Mouse (Mus musculus) limb, embryonic 14.5 days (tissue): ENCODE results near the gene Pde4dip. TPM values are rescaled to one million over a fixed set of nuclear protein-coding genes. Genes with fewer than 3 reads are reported as not detected.

Source experiments
- ATAC-seq: fragments of 200-750 bp; cut with Nextera tagmentation; 2 replicates; pipeline ENCODE4 v1.8.0; 2017; ENCODE audit warnings: low read depth, moderate number of reproducible peaks, moderate TSS enrichment; ENCODE audit not compliant: low FRiP score
- DNase-seq: peaks from one replicate; pipeline ENCODE4 v3.0.0-alpha.2; 2015; ENCODE audit warnings: low spot score
- H3K27ac ChIP-seq: fragments of 300-500 bp; sonication (generic); replicated peaks from 2 replicates; pipeline ENCODE4 v1.5.1; 2014; ENCODE audit warnings: low read depth, mild to moderate bottlenecking, low read length, moderate library complexity, mixed read lengths
- H3K27me3 ChIP-seq: fragments of 300-500 bp; sonication (generic); 2 replicates; pipeline ENCODE4 v1.6.1; 2014; ENCODE audit warnings: low read length, mixed read lengths; ENCODE audit not compliant: control insufficient read depth, insufficient read depth
- H3K36me3 ChIP-seq: fragments of 300-500 bp; sonication (generic); 2 replicates; pipeline ENCODE4 v1.6.1; 2014; ENCODE audit warnings: mild to moderate bottlenecking, low read length, moderate library complexity, mixed read lengths; ENCODE audit not compliant: control insufficient read depth, insufficient read depth
- H3K4me1 ChIP-seq: fragments of 300-500 bp; sonication (generic); 2 replicates; pipeline ENCODE4 v1.6.1; 2014; ENCODE audit warnings: antibody characterized with exemption, low read length, mixed read lengths; ENCODE audit not compliant: control insufficient read depth, insufficient read depth
- H3K4me2 ChIP-seq: fragments of 300-500 bp; sonication (generic); replicated peaks from 2 replicates; pipeline ENCODE4 v1.6.1; 2014; ENCODE audit warnings: low read depth, mild to moderate bottlenecking, low read length, moderate library complexity; ENCODE audit not compliant: severe bottlenecking
- H3K4me3 ChIP-seq: fragments of 300-500 bp; sonication (generic); replicated peaks from 2 replicates; pipeline ENCODE4 v1.5.1; 2014; ENCODE audit warnings: low read length
- H3K9ac ChIP-seq: fragments of 300-500 bp; sonication (generic); 2 replicates; pipeline ENCODE4 v1.6.1; 2014; ENCODE audit warnings: mild to moderate bottlenecking, low read depth, low read length, moderate library complexity; ENCODE audit not compliant: severe bottlenecking
- H3K9me3 ChIP-seq: fragments of 300-500 bp; sonication (generic); 2 replicates; pipeline ENCODE4 v1.6.1; 2016; ENCODE audit warnings: low read length; ENCODE audit not compliant: control insufficient read depth
- POLR2A ChIP-seq: fragments of 200-500 bp; IDR thresholded peaks from 2 replicates; pipeline ENCODE4 v1.8.0; 2012; ENCODE audit warnings: inconsistent platforms, mild to moderate bottlenecking, moderate library complexity, borderline replicate concordance; ENCODE audit not compliant: insufficient read depth, insufficient read length; ENCODE audit errors: extremely low read depth
- WGBS: fragments of 180-500 bp; shearing (Covaris S2); extraction: QIAGEN DNeasy Blood & Tissue Kit; methylation state at CpG from one replicate; pipeline ENCODE4 v1.1.7; 2014; 5-methylcytosine and 5-hydroxymethylcytosine counted together
- polyA plus RNA-seq, 2 experiments: library from polyadenylated mRNA; depleted of rRNA in 1 of 2; stranded (reverse) in 1 of 2; unstranded in 1 of 2; fragments of >200 nt; fragmentation: Nextera tagmentation in 1 of 2; extraction: Ambion mirVana in 1 of 2; gene quantifications; 2 replicates each; pipeline versions ENCODE4 v1.2.1 to v1.2.3; 2012 to 2014

Pde4dip gene
- polyA plus RNA-seq, 2 experiments = 33.3 to 38.5 TPM

DNA sequence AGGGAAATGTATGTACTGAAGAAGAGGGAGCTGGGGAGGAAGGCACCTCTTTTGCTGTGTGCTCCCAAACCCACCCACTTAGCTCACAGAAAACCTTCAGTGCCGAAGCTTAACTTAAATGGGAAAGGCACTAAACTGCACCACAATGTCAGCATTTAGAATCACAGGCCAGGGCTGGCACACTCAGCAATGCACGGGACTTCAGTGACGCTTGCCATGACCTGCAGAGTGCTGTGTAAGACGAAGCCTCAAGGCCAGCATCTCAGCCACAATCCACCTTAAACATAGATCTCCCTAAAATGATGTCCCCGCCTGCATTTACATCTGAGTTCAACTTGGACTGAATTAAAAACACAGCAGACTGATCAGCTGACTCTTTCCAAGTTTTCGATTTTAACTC, 91.1 kb downstream of the Pde4dip start:
- no peak overlapping the region for H3K4me3 ChIP-seq
- 0 out of 2 replicates have a peak, but pooled peaks cover 3% of the 10 kb centered on the region for H3K4me1 ChIP-seq
- no peak overlapping the region for H3K27ac ChIP-seq
- no peak for DNase-seq
- H3K27me3 ChIP-seq = no peaks in the 10 kb centered on the region
- H3K9me3 ChIP-seq = no peaks in the 10 kb centered on the region
- TF ChIP-seq POLR2A = no peak
- no peaks in the 10 kb centered on the region for H3K36me3 ChIP-seq
- 51% methylated on average over 6 of the region's 6 CpGs for WGBS
- H3K4me2 ChIP-seq = no peak overlapping the region
- no peak overlapping the region for H3K9ac ChIP-seq
- ATAC-seq = no peak

DNA sequence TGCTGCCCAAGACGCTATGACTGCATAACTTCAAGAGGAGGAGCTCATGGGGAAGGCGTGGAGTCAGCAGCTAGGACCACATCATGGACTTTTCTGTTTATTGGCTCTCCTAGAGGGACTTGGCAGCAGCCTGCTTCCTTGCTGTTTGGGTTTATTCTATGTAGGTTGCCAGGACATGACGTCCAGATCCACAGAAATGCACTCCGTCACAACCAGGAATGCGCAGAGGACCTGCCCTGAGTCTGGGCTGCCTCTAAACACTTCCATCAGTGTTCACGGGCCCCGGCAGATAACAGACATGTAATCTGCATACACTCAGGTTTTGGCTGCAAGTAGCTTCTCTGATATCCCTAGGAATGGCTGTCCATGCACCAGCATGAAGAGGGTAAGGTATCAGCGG, 94.5 kb downstream of the Pde4dip start:
- Histone ChIP-seq H3K27me3 (no peaks in the 10 kb centered on the region), H3K36me3 (no peaks in the 10 kb centered on the region), H3K4me1 (0 out of 2 replicates have a peak, but pooled peaks cover 3% of the 10 kb centered on the region), H3K4me2 (no peak overlapping the region), H3K4me3 (no peak overlapping the region), H3K9ac (no peak overlapping the region), H3K9me3 (no peaks in the 10 kb centered on the region), H3K27ac (no peak overlapping the region)
- no peak for TF ChIP-seq POLR2A
- 76% methylated on average over 8 of the region's 8 CpGs for WGBS
- DNase-seq (peak; percentile 19), ATAC-seq (no peak)

DNA sequence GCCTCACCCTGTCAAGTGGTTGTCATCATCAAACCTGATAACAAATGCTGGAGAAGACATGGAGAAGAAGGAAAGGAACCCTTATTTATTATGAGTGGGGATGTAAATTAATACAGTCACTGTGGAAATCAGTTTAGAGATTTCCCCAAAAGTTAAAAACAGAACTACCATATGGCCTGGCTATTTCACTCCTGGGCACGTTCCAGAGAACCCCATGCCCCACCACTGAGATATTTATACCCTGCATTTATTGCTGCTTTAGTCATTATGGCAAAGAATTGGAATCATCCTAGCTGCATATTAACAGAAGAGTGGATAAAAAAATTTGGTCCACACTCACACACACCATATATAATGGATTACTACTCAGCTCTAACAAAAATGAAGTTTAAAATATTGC, 98.4 kb downstream of the Pde4dip start:
- 71% methylated on average over 1 of the region's 1 CpGs for WGBS

DNA sequence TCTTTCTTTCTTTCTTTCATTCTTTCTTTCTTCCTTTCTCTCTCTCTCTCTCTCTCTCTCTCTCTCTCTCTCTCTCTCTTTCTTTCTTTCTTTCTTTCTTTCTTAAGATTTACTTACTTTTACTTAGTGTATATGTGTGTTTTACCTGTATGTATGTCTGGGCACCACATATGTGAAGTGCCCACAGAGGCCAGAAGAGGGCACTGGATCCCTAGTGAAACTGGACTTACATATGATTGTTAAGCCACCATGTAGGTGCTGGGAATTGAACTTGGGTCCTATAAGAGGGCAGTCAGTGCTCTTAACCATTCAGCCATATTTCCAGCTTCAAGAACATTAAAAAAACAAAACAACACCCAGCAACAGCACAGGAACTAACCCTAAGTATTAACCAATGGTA, 99.2 kb downstream of the Pde4dip start:
- H3K36me3 ChIP-seq = no peaks in the 10 kb centered on the region
- no peak overlapping the region for H3K4me2 ChIP-seq
- H3K4me1 ChIP-seq = no peaks in the 10 kb centered on the region
- H3K27me3 ChIP-seq = no peaks in the 10 kb centered on the region
- H3K9me3 ChIP-seq = no peaks in the 10 kb centered on the region
- DNase-seq = no peak
- H3K4me3 ChIP-seq = no peak overlapping the region
- no peak for TF ChIP-seq POLR2A
- no peak overlapping the region for H3K9ac ChIP-seq
- no peak for ATAC-seq
- no peak overlapping the region for H3K27ac ChIP-seq

More for the DNA sequence above, 98.4 kb downstream of the Pde4dip start:
- H3K4me1 ChIP-seq = no peaks in the 10 kb centered on the region
- no peaks in the 10 kb centered on the region for H3K36me3 ChIP-seq
- DNase-seq = no peak
- H3K4me3 ChIP-seq = no peak overlapping the region
- no peak for ATAC-seq
- H3K9me3 ChIP-seq = no peaks in the 10 kb centered on the region
- no peak overlapping the region for H3K4me2 ChIP-seq
- no peak overlapping the region for H3K27ac ChIP-seq
- no peak for TF ChIP-seq POLR2A
- H3K9ac ChIP-seq = no peak overlapping the region
- no peaks in the 10 kb centered on the region for H3K27me3 ChIP-seq

DNA sequence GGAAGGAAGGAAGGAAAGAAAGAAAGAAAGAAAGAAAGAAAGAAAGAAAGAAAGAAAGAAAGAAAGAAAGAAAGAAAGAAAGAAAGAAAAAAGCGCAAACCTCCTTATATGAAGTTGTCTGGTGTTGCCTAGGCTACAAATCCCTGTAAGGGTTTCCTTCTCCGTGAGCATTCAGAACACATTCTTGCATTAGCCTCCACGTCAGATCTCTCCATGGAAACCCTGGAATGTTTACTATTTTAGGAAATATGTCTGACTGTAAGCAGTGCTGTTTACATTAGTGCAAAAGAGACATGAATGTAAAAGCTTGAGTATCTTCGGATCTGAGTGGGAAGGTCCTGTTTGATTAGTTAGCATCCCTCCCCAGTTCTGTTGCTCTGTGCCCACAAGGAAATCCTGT, 112.3 kb downstream of the Pde4dip start:
- H3K27ac ChIP-seq = no peak overlapping the region
- no peak overlapping the region for H3K4me3 ChIP-seq
- H3K9me3 ChIP-seq = no peaks in the 10 kb centered on the region
- no peaks in the 10 kb centered on the region for H3K27me3 ChIP-seq
- H3K9ac ChIP-seq = no peak overlapping the region
- WGBS = 49% methylated on average over 4 of the region's 4 CpGs
- no peak for TF ChIP-seq POLR2A
- no peaks in the 10 kb centered on the region for H3K36me3 ChIP-seq
- no peaks in the 10 kb centered on the region for H3K4me1 ChIP-seq
- ATAC-seq = peak; percentile 62; the same call in 1 of the 2 replicates
- H3K4me2 ChIP-seq = no peak overlapping the region
- peak; percentile 69 for DNase-seq

DNA sequence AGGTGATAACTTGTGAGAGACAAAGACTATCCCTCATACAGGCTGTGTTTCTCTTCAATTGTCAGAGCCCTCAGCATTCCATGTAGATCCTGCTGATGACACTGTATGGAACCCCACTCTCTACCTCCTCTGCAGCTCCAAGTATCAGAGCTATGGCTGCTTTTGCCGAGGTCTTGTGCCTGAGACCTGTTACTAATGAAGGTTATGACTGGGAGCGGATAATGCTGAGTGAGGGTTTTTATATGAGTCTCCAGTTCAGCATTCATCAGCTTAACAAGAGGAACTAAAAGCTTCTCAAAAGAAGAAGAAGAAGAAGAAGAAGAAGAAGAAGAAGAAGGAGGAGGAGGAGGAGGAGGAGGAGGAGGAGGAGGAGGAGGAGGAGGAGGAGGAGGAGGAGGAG, 112.8 kb downstream of the Pde4dip start:
- Histone ChIP-seq H3K9ac (no peak overlapping the region), H3K4me1 (no peaks in the 10 kb centered on the region), H3K4me3 (no peak overlapping the region), H3K27me3 (no peaks in the 10 kb centered on the region), H3K36me3 (no peaks in the 10 kb centered on the region), H3K9me3 (no peaks in the 10 kb centered on the region), H3K4me2 (no peak overlapping the region), H3K27ac (no peak overlapping the region)
- TF ChIP-seq POLR2A = no peak
- ATAC-seq = no peak
- 45% methylated on average over 2 of the region's 2 CpGs for WGBS
- DNase-seq = no peak
